Mouse (Mus musculus) embryonic fibroblast, embryonic 13.5 days (primary cell): Measurements from ENCODE around the gene Wsb2.

Experiments
- CTCF ChIP-seq: IDR thresholded peaks from 2 replicates; pipeline ENCODE4 v1.5.1; 2011; ENCODE audit warnings: mild to moderate bottlenecking, control low read depth, low read length, moderate library complexity, borderline replicate concordance; ENCODE audit not compliant: insufficient read depth
- POLR2A ChIP-seq: IDR thresholded peaks from 2 replicates; pipeline ENCODE4 v1.6.1; 2011; ENCODE audit warnings: low read depth, mild to moderate bottlenecking, control low read depth, low read length, moderate library complexity

DNA sequence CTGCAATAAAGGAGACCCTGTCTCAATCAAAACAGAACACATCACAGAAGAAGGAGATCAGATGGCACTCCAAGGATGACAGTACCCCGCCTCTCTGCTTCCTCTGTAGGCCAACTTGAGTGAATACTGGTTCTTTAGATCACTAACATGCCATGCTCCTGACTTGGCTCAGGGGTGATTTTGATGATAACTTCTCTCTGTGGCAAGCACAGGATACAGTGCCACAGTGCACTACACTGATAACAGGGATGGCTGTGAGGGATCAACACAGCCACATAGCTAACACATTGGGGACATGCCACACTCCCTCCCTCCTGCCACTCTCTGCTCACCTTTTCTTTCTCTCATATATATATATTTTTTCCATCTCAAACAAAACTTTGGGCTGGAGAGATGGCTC, 33.8 kb downstream of the Wsb2 start:
- TF ChIP-seq CTCF (no peak), POLR2A (no peak)
